Mouse (Mus musculus) adrenal gland, adult (tissue): Measurements from ENCODE around the gene Cacna1s.

Experiments
- DNase-seq, 2 experiments: peaks; one replicate each; pipeline ENCODE4 v3.0.0; 2022 to 2023; ENCODE audit warnings: low spot score in 1 of 2; ENCODE audit not compliant: inconsistent age in 2 of 2

Gene Cacna1s

DNA sequence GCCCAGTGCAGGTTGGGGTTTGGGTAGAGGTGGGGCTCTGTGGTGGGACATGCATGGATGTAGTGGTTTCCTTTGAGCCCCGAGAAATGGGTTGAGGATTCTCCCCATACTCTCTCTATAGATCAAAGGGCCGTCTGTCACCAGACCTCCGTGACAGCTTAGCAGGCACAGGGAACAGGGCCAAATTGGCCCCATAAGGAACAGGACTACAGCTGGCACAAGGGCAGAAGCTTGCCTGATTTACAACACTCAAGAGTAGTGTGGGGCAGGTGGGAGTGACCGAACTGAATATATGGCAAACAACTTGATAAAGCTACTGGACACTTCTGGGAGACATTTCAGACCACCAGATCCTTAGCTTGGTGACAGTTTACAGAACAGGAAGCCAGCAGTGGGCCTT, 52.2 kb downstream of the Cacna1s start:
- DNase-seq = no peak

- DNase-seq = no peak
These were observed 56.9 kb downstream of the Cacna1s start for GRCm38 (mm10) chr1:136109464-136109863.

GRCm38 (mm10) chr1:136116183-136116582, 63.6 kb downstream of the Cacna1s start:
- DNase-seq = peak; percentile 63 to 90

DNA sequence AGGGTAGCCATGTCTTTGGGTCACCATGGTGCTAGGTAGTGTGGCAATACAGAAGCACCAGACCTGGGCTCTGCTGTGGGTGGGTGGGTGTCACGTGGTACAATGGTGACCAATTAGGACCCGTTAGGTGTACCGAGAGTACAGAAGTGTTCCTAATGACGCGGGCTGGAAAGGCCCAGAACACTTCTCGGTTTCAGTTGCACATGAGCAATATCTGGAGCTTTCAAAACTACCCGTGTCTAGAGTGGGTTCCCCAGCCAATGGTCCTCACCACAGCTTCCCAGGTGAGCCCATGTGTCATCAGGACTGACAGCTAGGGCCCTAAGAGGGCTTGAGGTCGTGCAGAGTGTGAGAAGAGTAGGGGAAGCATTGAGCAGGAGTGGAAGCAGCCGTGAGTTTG, 64.5 kb downstream of the Cacna1s start:
- no peak for DNase-seq

GRCm38 (mm10) chr1:136118875-136119274, 66.3 kb downstream of the Cacna1s start:
- DNase-seq = no peak

DNA sequence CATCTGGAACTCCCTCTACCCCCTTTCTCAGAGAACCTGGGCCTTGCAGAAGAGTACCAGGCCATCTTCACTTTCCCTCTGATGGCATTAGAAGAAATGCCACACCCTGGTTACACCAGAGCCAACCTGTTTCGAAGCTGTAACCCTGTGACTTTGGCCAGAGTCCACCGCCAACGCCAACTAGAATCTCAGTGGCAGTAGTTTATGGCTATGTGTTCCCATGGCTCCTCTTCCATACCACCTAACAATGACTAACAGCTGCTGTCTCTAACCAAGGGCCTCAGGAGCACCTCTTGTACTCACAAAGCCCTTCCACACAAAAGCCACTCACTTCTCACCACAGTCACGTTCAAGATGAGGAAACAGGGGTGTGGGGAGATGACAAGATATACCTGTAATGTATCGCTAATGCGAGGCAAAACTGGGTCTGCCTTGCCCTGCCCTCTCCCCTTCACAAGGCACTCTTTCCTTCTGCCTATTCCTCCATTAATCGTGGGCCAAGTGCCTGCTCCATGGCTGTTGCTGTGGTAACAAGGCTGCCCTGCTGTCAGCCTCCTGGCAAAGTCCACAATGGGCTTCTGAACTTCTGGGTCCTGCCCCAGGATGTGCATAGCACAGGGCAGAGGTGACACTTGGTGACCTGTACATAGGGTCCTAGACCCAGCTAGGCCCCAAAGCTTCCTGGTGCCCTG, 67.2 kb downstream of the Cacna1s start:
- DNase-seq = no peak

DNA sequence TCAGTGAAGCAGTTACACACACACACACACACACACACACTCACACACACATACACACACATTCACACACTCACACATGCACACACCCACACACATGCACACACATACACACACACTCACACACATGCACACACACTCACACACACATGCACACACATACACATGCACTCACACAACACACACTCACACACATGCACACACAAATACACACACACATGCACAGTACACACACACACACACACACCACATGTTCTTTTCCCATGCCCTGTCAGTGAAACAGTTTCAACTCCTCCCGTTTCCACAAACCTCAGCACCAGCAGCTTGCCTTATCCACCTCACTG, 67.7 kb downstream of the Cacna1s start:
- no peak for DNase-seq

DNA sequence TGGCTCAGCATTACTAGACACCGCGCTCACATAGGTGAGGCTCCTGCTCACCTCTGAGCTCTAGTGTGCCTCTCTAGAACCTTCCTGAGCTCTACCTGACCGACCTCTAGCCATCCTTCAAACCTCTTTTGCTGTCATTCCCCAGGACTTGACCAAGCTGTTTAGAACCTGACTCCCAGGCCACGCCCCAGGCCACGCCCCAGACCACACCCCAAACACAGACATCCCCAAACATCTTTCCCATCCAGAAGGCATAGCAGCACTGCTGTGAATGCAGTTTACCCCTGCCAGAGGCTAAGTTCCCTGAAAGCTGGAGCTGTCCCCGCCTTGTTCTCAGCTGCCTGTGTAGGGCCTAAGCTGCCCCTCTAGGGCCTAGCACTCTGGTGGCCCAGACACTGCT, 68.2 kb downstream of the Cacna1s start:
- no peak for DNase-seq

DNA sequence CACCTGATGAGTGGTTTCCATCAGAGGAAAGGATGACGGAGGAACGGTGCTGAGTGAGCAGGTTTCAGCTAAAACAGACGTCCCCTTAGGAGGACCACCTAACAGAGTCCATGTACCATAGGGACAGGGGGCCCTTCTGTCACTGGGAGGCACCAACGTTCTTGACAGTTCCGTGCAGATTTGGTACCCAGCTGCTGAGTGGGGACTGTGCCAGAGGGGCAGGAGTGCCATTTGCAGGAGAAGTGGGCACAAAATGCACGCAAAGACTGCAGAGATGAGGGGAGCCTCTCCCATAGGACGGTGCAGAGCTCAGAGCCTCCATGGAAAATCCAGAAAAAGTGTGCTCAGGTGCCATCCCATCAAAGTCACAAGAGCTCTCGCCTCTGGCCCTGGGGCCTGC, 69.5 kb downstream of the Cacna1s start:
- DNase-seq = no peak

DNA sequence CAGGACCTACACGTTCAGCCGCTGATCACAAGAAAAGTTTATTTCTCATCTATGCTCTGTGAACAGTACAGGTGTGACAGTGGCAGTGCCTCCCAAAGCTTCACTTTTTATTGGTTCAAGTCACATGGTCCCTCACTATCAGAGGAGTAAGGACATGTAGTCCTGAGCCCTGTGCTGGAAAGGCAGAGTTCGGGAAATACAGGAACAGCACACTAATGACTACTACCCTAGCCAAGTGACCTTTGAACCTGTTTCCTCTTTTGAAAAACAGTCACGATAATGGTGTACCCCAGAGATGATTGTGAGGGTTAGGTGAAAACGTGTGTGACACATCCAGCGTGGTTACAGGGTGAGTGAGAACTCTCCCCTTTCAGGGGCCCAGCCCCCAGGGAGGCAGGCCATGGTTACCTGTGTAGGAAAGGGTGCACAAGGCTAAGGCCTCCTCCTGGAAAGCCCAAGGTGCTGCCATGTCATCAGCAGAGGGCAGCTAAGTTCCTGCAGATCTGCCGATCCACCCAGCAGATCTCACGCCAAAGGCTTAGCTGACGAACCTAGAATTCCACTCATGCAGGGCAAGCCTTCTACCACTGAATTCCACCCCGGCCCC, 73.7 kb downstream of the Cacna1s start:
- DNase-seq = peak in 1 of 2 experiments; percentile 38

- peak; percentile 92 to 95 for DNase-seq
These were observed 74.3 kb downstream of the Cacna1s start for GRCm38 (mm10) chr1:136126895-136127294.

DNA sequence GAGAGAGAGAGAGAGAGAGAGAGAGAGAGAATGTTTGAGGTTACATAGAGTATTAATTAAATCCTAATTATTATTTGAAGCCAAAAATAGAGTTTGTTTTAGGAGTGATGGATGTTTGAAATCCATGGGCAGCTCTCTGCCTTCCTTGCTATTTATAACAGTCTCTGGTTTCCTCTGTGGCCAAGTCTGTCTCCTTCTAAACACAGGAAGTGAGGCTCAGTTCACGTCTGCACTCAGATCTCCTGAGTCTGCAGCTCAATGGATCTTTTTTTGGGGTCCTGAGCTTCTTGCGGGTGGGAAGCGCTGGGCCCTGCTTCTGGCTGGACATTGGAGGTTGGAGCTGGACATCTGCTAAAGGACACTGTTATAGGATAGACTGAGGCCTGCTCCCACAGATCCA, 75.3 kb downstream of the Cacna1s start:
- no peak for DNase-seq

- no peak for DNase-seq
These were observed 75.9 kb downstream of the Cacna1s start for GRCm38 (mm10) chr1:136128416-136128815.

DNA sequence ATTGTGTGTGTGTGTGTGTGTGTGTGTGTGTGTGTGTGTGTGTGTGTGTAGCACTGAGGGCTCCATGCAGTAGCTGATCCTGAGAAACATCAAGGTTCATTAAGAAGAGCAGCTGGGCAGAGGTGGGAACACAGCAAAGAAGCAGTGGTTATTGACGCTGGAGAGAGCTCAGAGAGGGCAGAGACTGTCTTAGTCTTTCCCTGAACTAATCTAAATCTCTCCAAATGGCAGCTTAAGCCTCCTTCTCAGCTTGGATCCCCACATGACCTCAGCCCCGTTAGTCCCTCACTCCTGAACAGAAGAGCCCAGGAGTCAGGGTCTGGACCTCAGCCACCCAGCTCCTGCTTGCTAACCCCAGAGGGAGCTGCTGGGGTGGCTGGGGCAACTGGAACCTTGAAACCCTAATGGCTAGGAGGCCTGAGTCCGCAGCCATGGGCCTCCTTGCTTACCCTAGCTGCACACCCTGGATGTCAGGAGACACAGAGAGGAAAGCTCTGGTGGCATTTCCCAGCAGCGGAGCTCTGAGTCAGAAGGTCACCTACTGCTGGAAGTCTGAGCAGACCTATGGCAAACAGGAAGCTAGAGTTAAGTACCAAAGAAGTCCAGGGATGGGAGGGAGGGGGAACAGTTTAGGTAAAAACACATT, 76.5 kb downstream of the Cacna1s start:
- DNase-seq = peak; percentile 69 to 86

GRCm38 (mm10) chr1:136130107-136130506, 77.6 kb downstream of the Cacna1s start:
- DNase-seq = peak in 1 of 2 experiments; percentile 32

DNA sequence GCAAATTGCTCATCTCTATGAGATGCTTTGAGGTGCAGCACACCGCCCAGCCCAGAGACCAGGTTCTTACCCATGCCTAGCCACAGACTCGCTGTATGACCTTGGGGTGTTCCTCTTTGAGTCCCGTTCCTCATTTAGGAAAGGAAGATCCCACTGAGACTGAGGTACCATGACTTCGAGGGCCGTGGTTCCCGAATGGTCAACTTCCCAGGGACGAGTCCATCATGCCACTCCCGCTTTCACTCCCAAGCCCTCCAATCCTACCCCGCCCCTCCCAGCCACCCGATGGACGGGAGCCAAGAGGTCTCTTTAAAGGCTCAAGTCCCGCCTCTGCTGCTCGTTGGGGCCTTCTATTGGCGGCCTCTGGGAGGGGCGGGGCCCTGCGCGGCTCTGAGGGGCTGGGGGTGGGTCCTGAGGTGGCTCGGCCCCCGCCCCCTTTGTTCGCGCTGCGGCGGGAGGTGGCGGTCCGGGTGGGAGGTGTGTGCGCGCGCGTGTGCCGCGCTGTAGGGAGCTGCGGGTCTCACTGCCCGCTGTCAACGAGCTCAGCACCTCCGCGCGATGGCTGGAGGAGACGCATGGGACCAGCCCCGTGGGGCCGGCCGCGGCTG, 78.5 kb downstream of the Cacna1s start, which contains the start of gene Kif21b:
Kif21b (plus strand) TSS at position 439 of the 608 bp plus-strand sequence.
- DNase-seq = peak; percentile 94 to 97

GRCm38 (mm10) chr1:136131603-136132291, 79.2 kb downstream of the Cacna1s start:
- peak in 1 of 2 experiments; percentile 68 for DNase-seq

- no peak for DNase-seq
These were observed 80.0 kb downstream of the Cacna1s start for GRCm38 (mm10) chr1:136132386-136133201.

GRCm38 (mm10) chr1:136133570-136134240, 81.2 kb downstream of the Cacna1s start:
- DNase-seq = no peak

GRCm38 (mm10) chr1:136134547-136134946, 82.0 kb downstream of the Cacna1s start:
- DNase-seq = no peak
